Mouse (Mus musculus) lung, postnatal 10 days (tissue): ENCODE measurements around the gene Agpat3.

Source experiments
- DNase-seq: peaks from one replicate; pipeline ENCODE4 v3.0.0; 2021

The Agpat3 gene

GRCm38 (mm10) chr10:78246725-78247124 is 105.6 kb downstream of the Agpat3 start:
- DNase-seq: no peak

- DNase-seq: no peak
Measured at GRCm38 (mm10) chr10:78245225-78245547, 107.1 kb downstream of the Agpat3 start.

GRCm38 (mm10) chr10:78244438-78245224 is 107.7 kb downstream of the Agpat3 start, which contains the start of gene Trappc10:
Gene Trappc10 (minus strand): TSS chr10:78244641.
- peak; percentile 92 for DNase-seq

GRCm38 (mm10) chr10:78244058-78244437 is 108.2 kb downstream of the Agpat3 start:
- DNase-seq: peak; percentile 52

GRCm38 (mm10) chr10:78238926-78239325 is 113.4 kb downstream of the Agpat3 start:
- no peak for DNase-seq

GRCm38 (mm10) chr10:78238297-78238696 is 114.0 kb downstream of the Agpat3 start:
- no peak for DNase-seq

GRCm38 (mm10) chr10:78237809-78238208 is 114.5 kb downstream of the Agpat3 start:
- DNase-seq: no peak

GRCm38 (mm10) chr10:78236885-78237629 is 115.2 kb downstream of the Agpat3 start:
- no peak for DNase-seq

GRCm38 (mm10) chr10:78233756-78234155 is 118.5 kb downstream of the Agpat3 start:
- no peak for DNase-seq

- DNase-seq: no peak
Measured at GRCm38 (mm10) chr10:78233161-78233560, 119.1 kb downstream of the Agpat3 start.

GRCm38 (mm10) chr10:78232301-78232980 is 119.8 kb downstream of the Agpat3 start:
- no peak for DNase-seq

GRCm38 (mm10) chr10:78228560-78228928 is 123.7 kb downstream of the Agpat3 start:
- DNase-seq: no peak

GRCm38 (mm10) chr10:78227875-78228559 is 124.3 kb downstream of the Agpat3 start:
- no peak for DNase-seq

- DNase-seq: no peak
Measured at GRCm38 (mm10) chr10:78224136-78224535, 128.2 kb downstream of the Agpat3 start.

- peak; percentile 20 for DNase-seq
Measured at GRCm38 (mm10) chr10:78222908-78223307, 129.4 kb downstream of the Agpat3 start.

GRCm38 (mm10) chr10:78221315-78221714 is 131.0 kb downstream of the Agpat3 start:
- no peak for DNase-seq

- DNase-seq: no peak
Measured at GRCm38 (mm10) chr10:78219528-78219927, 132.8 kb downstream of the Agpat3 start.
